Mouse (Mus musculus) liver, embryonic 16.5 days (tissue): Measurements from ENCODE around the gene Atg10. TPM values are rescaled to one million over a fixed set of nuclear protein-coding genes. Genes with fewer than 3 reads are reported as not detected.

Experiments used
- ATAC-seq: fragments of 200-750 bp; cut with Nextera tagmentation; 2 replicates; pipeline ENCODE4 v1.8.0; 2017; ENCODE audit warnings: low read depth, mild to moderate bottlenecking, moderate number of reproducible peaks, moderate library complexity
- H3K27ac ChIP-seq: fragments of 300-500 bp; sonication (generic); 2 replicates; pipeline ENCODE4 v1.5.1; 2014; ENCODE audit warnings: mild to moderate bottlenecking, low read length
- H3K27me3 ChIP-seq: fragments of 300-500 bp; sonication (generic); 2 replicates; pipeline ENCODE4 v1.6.1; 2014; ENCODE audit warnings: low read depth, low read length, mixed read lengths; ENCODE audit not compliant: control insufficient read depth, insufficient read depth
- H3K36me3 ChIP-seq: fragments of 300-500 bp; sonication (generic); 2 replicates; pipeline ENCODE4 v1.6.1; 2014; ENCODE audit warnings: mild to moderate bottlenecking; ENCODE audit not compliant: control insufficient read depth, insufficient read depth
- H3K4me1 ChIP-seq: fragments of 300-500 bp; sonication (generic); 2 replicates; pipeline ENCODE4 v1.6.1; 2014; ENCODE audit warnings: low read depth, low read length, mixed read lengths; ENCODE audit not compliant: control insufficient read depth
- H3K4me2 ChIP-seq: fragments of 300-500 bp; sonication (generic); 2 replicates; pipeline ENCODE4 v1.6.1; 2014; ENCODE audit warnings: low read depth, low read length, mixed read lengths
- H3K4me3 ChIP-seq: fragments of 300-500 bp; sonication (generic); 2 replicates; pipeline ENCODE4 v1.5.1; 2014; ENCODE audit warnings: low read depth, mild to moderate bottlenecking, low read length
- H3K9ac ChIP-seq: fragments of 300-500 bp; sonication (generic); 2 replicates; pipeline ENCODE4 v1.6.1; 2014; ENCODE audit warnings: low read depth, low read length
- H3K9me3 ChIP-seq: fragments of 300-500 bp; sonication (generic); replicated peaks from 2 replicates; pipeline ENCODE4 v1.6.1; 2016; ENCODE audit warnings: low read length; ENCODE audit not compliant: control insufficient read depth
- WGBS: fragments of 180-500 bp; shearing (Covaris S2); extraction: QIAGEN DNeasy Blood & Tissue Kit; methylation state at CpG from one replicate; pipeline ENCODE4 v1.1.7; 2014; ENCODE audit not compliant: insufficient replicate concordance; 5-methylcytosine and 5-hydroxymethylcytosine counted together
- polyA plus RNA-seq: library from polyadenylated mRNA; unstranded; fragments of >200 nt; fragmentation: Nextera tagmentation; extraction: Ambion mirVana; gene quantifications from 2 replicates; pipeline ENCODE4 v1.2.1, GENCODE M21; 2015

The Atg10 gene
- polyA plus RNA-seq, 1 experiment from 2014 or later = 2.7 TPM

DNA sequence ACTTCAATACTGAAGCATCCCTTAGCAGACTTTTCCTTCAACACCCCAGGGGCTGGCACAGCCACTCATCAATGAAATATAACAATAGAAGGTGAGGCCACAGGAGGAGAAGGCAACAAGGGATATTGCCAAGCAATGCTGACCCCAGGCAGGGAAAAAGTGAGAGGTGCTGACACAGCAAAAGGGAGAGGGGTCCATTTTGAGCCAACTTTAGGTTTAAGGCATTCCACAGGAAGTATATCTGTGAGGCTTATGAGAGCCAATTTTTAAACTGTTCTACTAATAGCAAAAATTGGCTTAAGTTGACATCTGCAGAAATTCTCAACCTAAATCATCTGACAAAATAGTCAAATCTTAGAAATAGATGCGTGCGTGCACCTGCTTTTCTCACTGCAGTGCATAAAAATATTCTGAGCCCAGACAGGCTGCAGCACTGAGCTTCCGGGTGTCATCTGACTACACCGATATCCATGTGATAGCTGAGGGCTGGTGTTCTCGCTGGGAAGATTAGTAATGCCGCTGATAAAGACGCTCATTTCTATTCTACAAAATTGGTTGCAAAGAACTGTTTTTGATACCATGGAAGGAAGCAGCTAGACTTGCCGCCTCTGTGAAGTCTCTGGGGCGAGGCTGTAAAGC, 116.3 kb downstream of the Atg10 start:
- Histone ChIP-seq H3K4me3 (no peak overlapping the region), H3K4me1 (no peaks in the 10 kb centered on the region), H3K27ac (no peak overlapping the region), H3K9me3 (no peaks in the 10 kb centered on the region), H3K4me2 (no peak overlapping the region), H3K9ac (no peak overlapping the region), H3K27me3 (no peaks in the 10 kb centered on the region), H3K36me3 (no peaks in the 10 kb centered on the region)
- WGBS = 76% methylated on average over 9 of the region's 9 CpGs
- no peak for ATAC-seq

DNA sequence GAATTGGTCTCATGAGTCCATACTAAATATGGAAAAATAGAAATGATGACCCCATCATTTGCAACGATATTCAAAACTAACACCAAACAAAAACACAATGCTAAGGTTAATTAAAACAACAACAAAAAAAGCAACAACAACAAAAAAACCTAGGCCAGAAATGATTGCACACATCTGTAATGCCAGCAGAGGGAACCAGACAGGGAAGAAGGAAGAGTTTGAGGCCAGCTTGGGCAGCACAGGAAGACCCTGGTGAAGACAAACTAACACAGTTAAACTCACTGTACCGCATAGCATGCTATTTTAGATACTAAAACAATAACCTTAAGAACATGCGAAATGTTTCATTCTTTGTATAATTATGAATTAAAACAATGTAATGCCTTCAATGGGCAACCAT, 121.5 kb downstream of the Atg10 start:
- Histone ChIP-seq H3K27ac (no peak overlapping the region), H3K4me2 (no peak overlapping the region), H3K36me3 (no peaks in the 10 kb centered on the region), H3K27me3 (no peaks in the 10 kb centered on the region), H3K4me3 (no peak overlapping the region), H3K9me3 (no peaks in the 10 kb centered on the region), H3K4me1 (no peaks in the 10 kb centered on the region), H3K9ac (no peak overlapping the region)
- 54% methylated on average over 3 of the region's 3 CpGs for WGBS
- ATAC-seq = no peak

GRCm38 (mm10) chr13:91100417-91100816, 123.4 kb downstream of the Atg10 start:
- H3K36me3 ChIP-seq = no peaks in the 10 kb centered on the region
- H3K27ac ChIP-seq = no peak overlapping the region
- no peaks in the 10 kb centered on the region for H3K4me1 ChIP-seq
- no peak for ATAC-seq
- no peaks in the 10 kb centered on the region for H3K9me3 ChIP-seq
- no peak overlapping the region for H3K4me2 ChIP-seq
- no peaks in the 10 kb centered on the region for H3K27me3 ChIP-seq
- 64% methylated on average over 5 of the region's 5 CpGs for WGBS
- no peak overlapping the region for H3K9ac ChIP-seq
- no peak overlapping the region for H3K4me3 ChIP-seq

DNA sequence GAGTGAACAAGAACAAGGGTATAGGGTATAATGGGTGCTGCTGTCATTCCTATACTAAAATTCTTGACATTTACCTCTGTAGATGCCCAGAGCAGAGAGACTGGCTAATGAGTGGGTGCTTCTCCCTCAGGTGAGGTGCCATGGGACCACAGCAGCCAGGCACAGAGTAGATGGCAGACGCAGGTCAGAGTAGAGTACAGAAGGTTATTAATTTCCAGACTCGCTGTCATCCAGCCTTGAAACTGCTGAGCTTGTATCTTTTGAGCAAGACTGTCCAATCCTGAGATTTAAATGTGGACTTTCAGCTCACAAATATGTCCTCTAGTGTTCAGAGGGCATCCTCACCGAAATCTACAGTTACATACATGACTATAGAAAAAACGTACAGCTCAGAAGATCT, 128.9 kb downstream of the Atg10 start:
- Histone ChIP-seq H3K9me3 (no peaks in the 10 kb centered on the region), H3K4me2 (no peak overlapping the region), H3K4me3 (no peak overlapping the region), H3K36me3 (no peaks in the 10 kb centered on the region), H3K9ac (no peak overlapping the region), H3K27ac (no peak overlapping the region), H3K4me1 (no peaks in the 10 kb centered on the region), H3K27me3 (no peaks in the 10 kb centered on the region)
- no peak for ATAC-seq
- WGBS = 72% methylated on average over 4 of the region's 4 CpGs

DNA sequence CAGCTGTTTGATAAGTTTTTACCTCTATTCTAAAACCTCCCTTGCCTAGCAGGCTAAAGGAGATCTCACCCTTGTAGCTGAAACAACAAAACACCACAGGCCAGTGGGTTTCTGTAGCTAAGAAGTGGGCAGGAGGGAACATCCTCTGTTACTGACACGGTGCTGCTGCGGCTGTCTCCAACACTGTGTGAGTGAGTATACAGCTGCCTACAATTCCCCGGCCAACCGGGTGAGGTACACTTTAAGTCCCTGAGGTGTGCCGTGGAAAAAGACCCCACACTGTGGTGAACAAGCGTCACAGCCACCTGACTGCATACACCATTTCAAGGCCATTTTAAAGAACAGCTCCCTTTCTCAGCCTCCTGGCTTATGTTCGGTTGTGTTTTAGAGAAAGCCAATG, 129.6 kb downstream of the Atg10 start:
- Histone ChIP-seq H3K9me3 (no peaks in the 10 kb centered on the region), H3K4me3 (no peak overlapping the region), H3K4me2 (no peak overlapping the region), H3K36me3 (no peaks in the 10 kb centered on the region), H3K4me1 (no peaks in the 10 kb centered on the region), H3K9ac (no peak overlapping the region), H3K27ac (no peak overlapping the region), H3K27me3 (no peaks in the 10 kb centered on the region)
- no peak for ATAC-seq
- 25% methylated on average over 7 of the region's 7 CpGs for WGBS

- H3K9ac ChIP-seq = no peak overlapping the region
- no peaks in the 10 kb centered on the region for H3K36me3 ChIP-seq
- H3K9me3 ChIP-seq = no peaks in the 10 kb centered on the region
- no peak overlapping the region for H3K27ac ChIP-seq
- no peaks in the 10 kb centered on the region for H3K27me3 ChIP-seq
- H3K4me2 ChIP-seq = no peak overlapping the region
- H3K4me3 ChIP-seq = no peak overlapping the region
- WGBS = 16% methylated on average over 1 of the region's 1 CpGs
- H3K4me1 ChIP-seq = no peaks in the 10 kb centered on the region
- ATAC-seq = no peak
These were observed 130.2 kb downstream of the Atg10 start for GRCm38 (mm10) chr13:91093610-91094009.

GRCm38 (mm10) chr13:91093162-91093561, 130.6 kb downstream of the Atg10 start:
- no peaks in the 10 kb centered on the region for H3K36me3 ChIP-seq
- no peak overlapping the region for H3K4me2 ChIP-seq
- H3K27ac ChIP-seq = no peak overlapping the region
- H3K9me3 ChIP-seq = no peaks in the 10 kb centered on the region
- H3K27me3 ChIP-seq = no peaks in the 10 kb centered on the region
- 9% methylated on average over 6 of the region's 6 CpGs for WGBS
- no peaks in the 10 kb centered on the region for H3K4me1 ChIP-seq
- H3K9ac ChIP-seq = no peak overlapping the region
- no peak overlapping the region for H3K4me3 ChIP-seq
- no peak for ATAC-seq

- H3K27ac ChIP-seq = no peak overlapping the region
- H3K9ac ChIP-seq = no peak overlapping the region
- no peak overlapping the region for H3K4me2 ChIP-seq
- no peak for ATAC-seq
- H3K9me3 ChIP-seq = no peaks in the 10 kb centered on the region
- H3K4me1 ChIP-seq = no peaks in the 10 kb centered on the region
- H3K4me3 ChIP-seq = no peak overlapping the region
- 20% methylated on average over 2 of the region's 2 CpGs for WGBS
- H3K36me3 ChIP-seq = no peaks in the 10 kb centered on the region
- H3K27me3 ChIP-seq = no peaks in the 10 kb centered on the region
These were observed 132.0 kb downstream of the Atg10 start for GRCm38 (mm10) chr13:91091731-91092190.

- H3K27ac ChIP-seq = no peak overlapping the region
- 44% methylated on average over 4 of the region's 4 CpGs for WGBS
These were observed 132.7 kb downstream of the Atg10 start for GRCm38 (mm10) chr13:91090861-91091730.

More at GRCm38 (mm10) chr13:91090861-91091730, 132.7 kb downstream of the Atg10 start:
- H3K36me3 ChIP-seq = no peaks in the 10 kb centered on the region
- ATAC-seq = no peak
- H3K9me3 ChIP-seq = no peaks in the 10 kb centered on the region
- H3K27me3 ChIP-seq = no peaks in the 10 kb centered on the region
- H3K4me3 ChIP-seq = no peak overlapping the region
- no peak overlapping the region for H3K9ac ChIP-seq
- no peaks in the 10 kb centered on the region for H3K4me1 ChIP-seq
- H3K4me2 ChIP-seq = no peak overlapping the region
